Mouse (Mus musculus): ENCODE data around the gene Tsc2.

GRCm38 (mm10) chr17:24625472-24625871 is 7.0 kb downstream of the Tsc2 start:
- no peak for TF ChIP-seq CTCF (IDR thresholded peaks at IDR 0.05; ENCODE audit: low read depth)
- no peak for TF ChIP-seq EP300 (IDR thresholded peaks at IDR 0.05; ENCODE audit: low read depth)
